Mouse (Mus musculus): ENCODE measurements around the gene D430041D05Rik. TPM values are rescaled to one million over a fixed set of nuclear protein-coding genes. Genes with fewer than 3 reads are reported as not detected.

D430041D05Rik gene
- polyA plus RNA-seq, 1 experiment from 2014 or later = 5.7 TPM

DNA sequence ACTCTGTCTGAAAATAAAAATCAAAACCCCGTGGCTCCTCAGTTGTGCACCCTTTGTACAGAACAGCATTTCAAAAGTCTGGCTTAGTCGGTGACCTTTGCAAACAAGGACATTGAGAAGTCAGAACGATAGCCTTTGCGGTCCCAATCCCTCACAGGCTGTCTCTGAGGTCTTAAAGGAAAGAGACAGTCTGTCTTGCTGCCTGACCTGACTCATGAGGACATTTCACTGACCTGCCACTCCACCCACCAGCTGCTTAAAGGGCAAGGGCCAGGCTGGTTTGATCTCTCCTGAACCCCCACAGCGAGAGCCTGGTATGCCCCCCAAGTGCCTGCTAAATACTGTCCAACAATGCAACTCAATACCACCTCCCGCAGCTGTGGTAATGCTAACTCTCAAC is 6.8 kb downstream of the D430041D05Rik start:
- no peak overlapping the region for H3K9ac ChIP-seq
- no peak overlapping the region for H3K27ac ChIP-seq (replicated peaks)
- no peaks in the 10 kb centered on the region for H3K9me3 ChIP-seq
- H3K27me3 ChIP-seq = peaks cover 16% of the 10 kb centered on the region
- H3K4me3 ChIP-seq = no peak overlapping the region
- no peak overlapping the region for H3K4me2 ChIP-seq
- H3K4me1 ChIP-seq (replicated peaks) = peaks cover 33% of the 10 kb centered on the region
- no peaks in the 10 kb centered on the region for H3K36me3 ChIP-seq
- WGBS = 86% methylated on average over 6 of the region's 6 CpGs
- no peak for ATAC-seq (ENCODE audit: low read depth)

DNA sequence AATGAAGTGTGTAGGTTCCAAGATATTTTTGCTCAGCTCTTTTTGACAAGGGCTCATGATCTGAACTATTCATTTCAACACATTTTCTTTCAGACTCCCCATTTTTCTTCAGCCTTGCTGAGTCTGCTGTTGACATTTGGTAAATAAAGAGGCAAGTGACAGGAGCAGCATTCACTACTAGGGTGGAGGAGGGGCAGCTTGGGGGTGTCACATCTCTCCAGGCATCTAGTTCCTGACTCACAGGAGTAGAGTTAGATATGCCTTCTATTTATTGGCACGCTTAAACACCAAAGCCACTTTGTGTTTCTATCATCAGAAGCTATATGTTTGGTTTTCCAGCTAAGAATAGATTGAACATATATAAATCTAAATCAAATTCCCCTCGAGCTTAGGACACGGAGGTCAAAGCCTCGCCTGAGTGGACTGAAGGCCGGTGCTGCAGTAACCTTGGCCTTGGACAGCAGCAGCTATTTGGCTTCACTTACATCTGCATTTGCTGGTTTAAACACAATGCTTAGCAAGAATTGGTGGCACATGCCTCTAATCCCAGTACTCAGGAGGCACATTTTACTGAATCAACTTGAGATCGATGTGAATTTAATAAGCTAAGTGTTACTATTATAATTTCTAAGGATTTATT is 12.0 kb downstream of the D430041D05Rik start:
- no peaks in the 10 kb centered on the region for H3K27me3 ChIP-seq
- WGBS = 85% methylated on average over 6 of the region's 6 CpGs
- H3K4me3 ChIP-seq = no peak overlapping the region
- H3K4me1 ChIP-seq (replicated peaks) = peaks cover 10% of the 10 kb centered on the region
- no peak overlapping the region for H3K27ac ChIP-seq (replicated peaks)
- H3K9me3 ChIP-seq = no peaks in the 10 kb centered on the region
- no peak overlapping the region for H3K9ac ChIP-seq
- H3K36me3 ChIP-seq = no peaks in the 10 kb centered on the region
- ATAC-seq (ENCODE audit: low read depth) = no peak
- no peak overlapping the region for H3K4me2 ChIP-seq

DNA sequence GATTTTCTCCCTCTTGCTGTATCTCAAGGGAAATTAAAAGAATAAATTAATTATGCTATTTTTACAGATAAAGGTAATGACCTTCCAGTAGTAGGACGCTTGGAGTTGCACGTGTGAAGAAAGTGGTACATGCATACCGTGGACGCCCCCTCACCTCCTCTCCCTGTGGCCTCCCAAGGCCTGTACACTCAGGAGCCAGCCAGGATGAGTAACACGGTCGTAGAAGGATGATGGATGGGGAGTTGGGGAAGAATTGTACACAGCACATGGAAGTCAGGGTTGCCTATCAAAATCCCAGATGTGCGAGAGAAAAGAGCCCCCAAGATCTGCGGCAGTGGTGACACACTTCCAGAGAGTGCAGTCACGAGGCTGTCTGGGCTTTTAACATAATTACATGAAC is 14.9 kb downstream of the D430041D05Rik start:
- H3K4me2 ChIP-seq = no peak overlapping the region
- no peak overlapping the region for H3K4me3 ChIP-seq
- WGBS = 81% methylated on average over 9 of the region's 9 CpGs
- peaks cover 10% of the 10 kb centered on the region for H3K4me1 ChIP-seq (replicated peaks)
- H3K27me3 ChIP-seq = no peaks in the 10 kb centered on the region
- H3K9me3 ChIP-seq = no peaks in the 10 kb centered on the region
- no peak overlapping the region for H3K27ac ChIP-seq (replicated peaks)
- no peaks in the 10 kb centered on the region for H3K36me3 ChIP-seq
- no peak overlapping the region for H3K9ac ChIP-seq
- ATAC-seq (ENCODE audit: low read depth) = no peak

DNA sequence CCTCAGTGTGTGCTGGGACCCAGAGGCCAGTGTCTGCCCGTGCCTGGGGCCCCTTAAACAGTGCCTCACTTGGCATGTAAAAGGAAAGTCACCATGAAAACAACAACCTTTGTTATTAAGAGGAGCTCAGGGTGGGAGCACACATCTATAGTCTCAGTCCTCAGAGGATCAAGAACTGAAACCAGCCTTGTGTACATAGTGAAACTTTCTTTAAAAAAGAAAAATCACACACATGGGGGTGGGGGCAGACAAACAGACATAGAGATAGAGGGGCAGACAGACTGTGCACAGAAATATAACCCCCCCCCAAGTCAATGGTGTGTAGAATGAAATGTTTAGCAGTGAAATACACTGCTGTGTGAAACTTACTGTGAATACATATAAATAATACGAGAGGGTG is 16.0 kb downstream of the D430041D05Rik start:
- no peak overlapping the region for H3K9ac ChIP-seq
- H3K27ac ChIP-seq (replicated peaks) = no peak overlapping the region
- no peaks in the 10 kb centered on the region for H3K9me3 ChIP-seq
- H3K4me1 ChIP-seq (replicated peaks) = peaks cover 10% of the 10 kb centered on the region
- no peak overlapping the region for H3K4me2 ChIP-seq
- H3K4me3 ChIP-seq = no peak overlapping the region
- 52% methylated on average over 2 of the region's 2 CpGs for WGBS
- H3K27me3 ChIP-seq = no peaks in the 10 kb centered on the region
- H3K36me3 ChIP-seq = no peaks in the 10 kb centered on the region
- ATAC-seq (ENCODE audit: low read depth) = no peak

DNA sequence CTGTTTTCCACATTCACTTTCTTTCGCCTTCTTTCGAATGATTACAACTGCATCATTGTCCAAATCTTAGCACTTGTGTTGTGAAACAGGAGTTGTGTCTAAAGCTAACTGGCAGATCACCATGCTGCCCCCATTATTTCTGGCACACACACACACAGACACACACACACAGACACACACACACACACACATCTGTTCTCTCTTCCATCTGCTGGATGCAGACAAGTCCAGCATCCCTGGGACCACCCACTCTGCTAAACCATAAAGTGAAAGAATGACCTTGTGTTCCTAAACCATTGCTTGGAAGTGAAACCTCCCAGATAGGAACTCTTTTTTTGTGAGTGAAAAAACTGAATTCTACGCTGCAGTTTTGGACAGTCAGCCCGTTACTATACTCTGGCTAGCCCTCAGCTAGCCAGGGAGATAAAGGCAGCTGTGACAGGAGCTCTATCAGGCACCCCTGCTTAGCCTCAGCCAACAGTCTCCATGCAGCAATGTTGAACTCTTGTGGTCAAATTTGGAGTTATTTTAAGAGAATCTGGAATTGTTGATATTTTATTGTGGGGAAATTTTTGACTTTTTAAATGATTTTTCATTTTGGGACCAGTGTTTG is 18.0 kb downstream of the D430041D05Rik start:
- H3K9me3 ChIP-seq = no peaks in the 10 kb centered on the region
- no peaks in the 10 kb centered on the region for H3K36me3 ChIP-seq
- H3K27me3 ChIP-seq = no peaks in the 10 kb centered on the region
- 65% methylated on average over 4 of the region's 4 CpGs for WGBS
- H3K4me3 ChIP-seq = no peak overlapping the region
- ATAC-seq (ENCODE audit: low read depth) = no peak
- no peak overlapping the region for H3K27ac ChIP-seq (replicated peaks)
- H3K9ac ChIP-seq = no peak overlapping the region
- peaks cover 10% of the 10 kb centered on the region for H3K4me1 ChIP-seq (replicated peaks)
- no peak overlapping the region for H3K4me2 ChIP-seq

DNA sequence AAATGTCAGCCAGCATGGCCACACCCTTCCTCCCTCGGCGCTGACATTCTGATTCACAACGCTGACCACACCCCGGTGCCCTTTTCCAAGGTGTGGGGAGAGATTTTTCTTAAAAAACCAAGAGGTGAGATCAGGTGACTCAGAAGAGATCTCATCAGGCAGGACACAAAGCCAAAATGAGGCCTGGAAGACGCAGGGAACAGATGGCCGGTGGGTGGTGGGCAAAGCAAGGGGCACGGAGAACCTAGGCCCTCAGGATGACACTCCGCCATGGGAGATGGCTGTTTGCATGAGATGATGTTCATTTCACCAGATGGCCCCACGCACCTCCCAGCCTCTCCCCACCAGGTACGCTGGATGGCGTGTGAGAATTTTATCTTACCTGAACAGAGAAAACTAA is 21.6 kb downstream of the D430041D05Rik start:
- H3K4me1 ChIP-seq (replicated peaks) = peaks cover under 1% of the 10 kb centered on the region; the same call in 1 of the 2 replicates
- no peaks in the 10 kb centered on the region for H3K27me3 ChIP-seq
- H3K9me3 ChIP-seq = no peaks in the 10 kb centered on the region
- no peak overlapping the region for H3K4me3 ChIP-seq
- 92% methylated on average over 11 of the region's 11 CpGs for WGBS
- ATAC-seq (ENCODE audit: low read depth) = no peak
- no peaks in the 10 kb centered on the region for H3K36me3 ChIP-seq
- no peak overlapping the region for H3K27ac ChIP-seq (replicated peaks)
- no peak overlapping the region for H3K4me2 ChIP-seq
- no peak overlapping the region for H3K9ac ChIP-seq

DNA sequence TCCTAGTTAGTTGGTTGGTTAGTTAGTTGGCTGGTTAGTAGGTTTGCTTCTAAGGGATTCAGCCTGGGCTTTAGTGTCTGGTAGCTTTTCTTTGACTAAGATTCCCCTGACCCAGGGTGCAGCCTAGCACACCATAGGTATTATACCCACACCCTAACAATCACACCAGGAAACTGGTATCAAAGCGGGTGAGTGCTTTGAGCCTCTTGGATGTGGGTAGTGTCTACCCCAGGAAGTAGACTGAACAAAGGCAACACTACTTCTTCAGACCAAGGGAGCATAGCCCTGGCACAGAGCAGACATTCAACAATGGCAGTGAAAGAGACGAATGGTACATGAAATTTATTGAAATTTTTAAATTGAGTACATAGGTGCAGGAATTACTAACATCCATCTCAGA is 24.9 kb downstream of the D430041D05Rik start:
- Histone ChIP-seq H3K4me3 (no peak overlapping the region), H3K9me3 (no peaks in the 10 kb centered on the region), H3K27me3 (no peaks in the 10 kb centered on the region), H3K4me1 (replicated peaks) (no peaks in the 10 kb centered on the region), H3K36me3 (no peaks in the 10 kb centered on the region), H3K4me2 (no peak overlapping the region), H3K9ac (no peak overlapping the region), H3K27ac (replicated peaks) (no peak overlapping the region)
- no peak for ATAC-seq (ENCODE audit: low read depth)
- 76% methylated on average over 2 of the region's 2 CpGs for WGBS

DNA sequence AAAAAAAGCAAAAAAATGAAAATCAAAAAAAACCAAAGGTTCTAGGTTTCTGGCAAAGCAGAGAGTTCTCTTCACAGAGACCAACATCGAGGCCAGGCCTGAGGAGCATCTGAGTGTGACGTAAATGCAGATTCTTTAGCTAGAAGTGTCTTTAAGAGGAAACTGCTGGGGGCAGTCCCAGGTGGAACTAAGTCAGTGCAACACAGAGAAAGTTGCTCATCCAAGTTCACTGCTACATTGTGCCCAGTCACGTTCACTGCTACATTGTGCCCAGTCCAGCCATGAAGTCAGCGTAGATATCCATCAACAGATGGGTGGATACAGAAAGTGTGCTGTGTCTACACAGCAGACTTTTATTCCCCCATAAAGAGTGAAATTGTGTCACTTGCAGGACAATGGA is 27.2 kb downstream of the D430041D05Rik start:
- Histone ChIP-seq H3K9me3 (no peaks in the 10 kb centered on the region), H3K27ac (replicated peaks) (no peak overlapping the region), H3K27me3 (no peaks in the 10 kb centered on the region), H3K4me2 (no peak overlapping the region), H3K9ac (no peak overlapping the region), H3K4me3 (no peak overlapping the region), H3K4me1 (replicated peaks) (peaks cover 12% of the 10 kb centered on the region), H3K36me3 (no peaks in the 10 kb centered on the region)
- WGBS = 88% methylated on average over 4 of the region's 4 CpGs
- ATAC-seq (ENCODE audit: low read depth) = no peak

DNA sequence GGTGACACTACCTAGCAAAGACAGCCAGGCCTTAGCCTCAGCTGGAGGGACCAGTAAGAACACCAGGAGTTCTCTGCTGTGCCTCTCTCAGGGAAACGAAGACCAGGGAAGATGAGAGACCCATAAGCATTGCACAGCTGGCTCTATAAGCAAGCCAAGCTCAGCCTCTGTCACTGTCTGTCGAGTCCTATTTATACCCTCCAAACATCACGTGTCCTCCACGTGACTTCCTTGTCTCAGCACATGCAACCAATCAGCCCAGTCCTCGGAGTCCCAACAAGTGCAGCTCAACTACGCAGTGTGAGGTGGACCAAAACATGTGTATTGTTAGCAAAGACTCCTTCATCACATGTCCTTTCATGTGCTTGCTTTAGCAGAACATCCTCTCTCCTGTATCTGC is 28.0 kb downstream of the D430041D05Rik start:
- WGBS = 91% methylated on average over 6 of the region's 6 CpGs
- H3K36me3 ChIP-seq = no peaks in the 10 kb centered on the region
- H3K9ac ChIP-seq = no peak overlapping the region
- H3K27ac ChIP-seq (replicated peaks) = no peak overlapping the region
- H3K4me3 ChIP-seq = no peak overlapping the region
- H3K4me1 ChIP-seq (replicated peaks) = peaks cover 12% of the 10 kb centered on the region
- ATAC-seq (ENCODE audit: low read depth) = no peak
- no peak overlapping the region for H3K4me2 ChIP-seq
- H3K27me3 ChIP-seq = no peaks in the 10 kb centered on the region
- no peaks in the 10 kb centered on the region for H3K9me3 ChIP-seq

DNA sequence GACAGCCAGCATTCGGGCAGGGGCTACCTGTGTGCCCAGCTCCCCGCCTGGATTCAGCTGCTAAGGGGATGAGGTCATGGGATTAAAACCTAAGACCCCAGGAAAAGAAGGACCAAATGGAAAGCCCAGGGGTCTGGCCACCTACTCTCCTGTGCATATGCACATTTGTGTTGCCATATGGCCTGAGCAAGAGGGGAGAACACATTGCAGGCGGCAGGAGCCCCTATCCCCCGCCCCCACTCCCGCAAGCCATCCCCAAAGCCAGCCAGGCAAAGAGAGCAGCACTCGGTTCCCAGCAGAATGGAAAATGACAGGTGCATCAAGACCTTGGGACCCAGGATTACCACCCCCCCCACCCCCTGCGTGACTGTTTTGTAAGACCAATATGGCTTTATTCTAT is 31.5 kb downstream of the D430041D05Rik start:
- Histone ChIP-seq H3K4me2 (no peak overlapping the region), H3K36me3 (no peaks in the 10 kb centered on the region), H3K27ac (replicated peaks) (peak overlapping the region; percentile 33; the same call in 1 of the 2 replicates), H3K27me3 (no peaks in the 10 kb centered on the region), H3K9me3 (no peaks in the 10 kb centered on the region), H3K4me1 (replicated peaks) (peaks cover 12% of the 10 kb centered on the region), H3K9ac (no peak overlapping the region), H3K4me3 (no peak overlapping the region)
- WGBS = 36% methylated on average over 7 of the region's 7 CpGs
- peak; percentile 55; the same call in 1 of the 2 replicates for ATAC-seq (ENCODE audit: low read depth)

DNA sequence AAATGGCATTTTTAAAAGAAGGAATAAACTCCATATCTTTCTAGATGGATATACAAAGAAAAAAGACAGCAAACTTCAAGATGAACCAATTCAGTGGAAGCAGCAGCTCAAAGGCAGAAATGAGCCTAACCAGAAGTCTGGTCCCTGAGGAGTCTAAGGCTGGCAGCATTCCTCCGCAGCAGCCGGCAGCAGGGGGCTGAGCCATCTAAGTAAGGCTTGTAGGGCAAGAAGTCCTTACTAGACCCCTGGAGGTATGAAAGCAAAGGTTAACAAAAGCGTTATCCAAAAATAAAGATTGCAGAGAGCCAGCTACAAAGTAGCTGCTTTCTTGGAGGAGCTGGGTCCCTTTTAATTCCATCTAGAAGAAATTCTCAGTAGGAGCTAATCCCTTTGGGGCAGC is 32.0 kb downstream of the D430041D05Rik start:
- Histone ChIP-seq H3K4me3 (no peak overlapping the region), H3K9ac (no peak overlapping the region), H3K27ac (replicated peaks) (no peak overlapping the region), H3K27me3 (no peaks in the 10 kb centered on the region), H3K36me3 (no peaks in the 10 kb centered on the region), H3K9me3 (no peaks in the 10 kb centered on the region), H3K4me2 (no peak overlapping the region), H3K4me1 (replicated peaks) (peaks cover 12% of the 10 kb centered on the region)
- 11% methylated on average over 3 of the region's 3 CpGs for WGBS
- no peak for ATAC-seq (ENCODE audit: low read depth)

DNA sequence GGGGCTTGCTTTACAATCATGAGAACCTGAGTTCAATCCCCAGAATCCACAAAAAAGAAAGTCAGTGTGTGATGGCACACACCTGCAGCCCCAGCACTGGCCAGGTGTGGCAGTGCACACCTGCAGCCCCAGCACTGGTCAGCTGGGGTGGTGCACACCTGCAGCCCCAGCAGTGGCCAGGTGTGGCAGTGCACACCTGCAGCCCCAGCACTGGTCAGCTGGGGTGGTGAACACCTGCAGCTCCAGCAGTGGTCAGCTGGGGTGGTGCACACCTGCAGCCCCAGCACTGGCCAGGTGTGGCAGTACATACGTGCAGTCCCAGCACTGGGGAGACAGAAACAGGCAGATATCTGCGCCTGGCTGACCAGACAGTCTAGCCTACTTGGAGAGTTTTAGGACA is 32.8 kb downstream of the D430041D05Rik start:
- Histone ChIP-seq H3K4me2 (no peak overlapping the region), H3K4me1 (replicated peaks) (peaks cover 12% of the 10 kb centered on the region), H3K27ac (replicated peaks) (no peak overlapping the region), H3K9me3 (no peaks in the 10 kb centered on the region), H3K4me3 (no peak overlapping the region), H3K9ac (no peak overlapping the region), H3K27me3 (no peaks in the 10 kb centered on the region), H3K36me3 (no peaks in the 10 kb centered on the region)
- 68% methylated on average over 2 of the region's 2 CpGs for WGBS
- 0 out of 2 replicates have a peak, but pooled peaks have one; percentile 40 for ATAC-seq (ENCODE audit: low read depth)

DNA sequence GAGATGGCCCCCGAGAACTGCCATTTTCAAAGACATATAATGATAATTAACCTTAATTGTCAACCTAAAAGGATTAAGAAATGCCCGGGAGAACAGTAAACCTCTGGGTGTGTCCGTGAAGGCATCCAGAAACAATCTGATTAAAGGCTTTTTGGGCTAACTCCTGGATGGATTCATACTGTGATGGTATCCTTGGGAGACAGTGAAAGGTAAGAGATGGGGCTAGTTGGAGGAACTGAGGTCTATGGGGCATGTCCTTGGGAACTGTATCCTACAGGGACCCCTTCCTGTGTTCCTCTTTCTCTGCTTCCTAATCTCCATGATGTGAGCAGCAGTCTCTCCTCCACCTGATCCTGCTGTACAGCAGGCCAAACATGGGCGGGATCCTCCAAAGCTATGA is 38.7 kb downstream of the D430041D05Rik start:
- no peak for ATAC-seq (ENCODE audit: low read depth)
- Histone ChIP-seq H3K27ac (replicated peaks) (no peak overlapping the region), H3K4me1 (replicated peaks) (peaks cover 17% of the 10 kb centered on the region), H3K9me3 (no peaks in the 10 kb centered on the region), H3K36me3 (no peaks in the 10 kb centered on the region), H3K4me2 (no peak overlapping the region), H3K27me3 (no peaks in the 10 kb centered on the region), H3K4me3 (no peak overlapping the region), H3K9ac (no peak overlapping the region)
- 62% methylated on average over 4 of the region's 4 CpGs for WGBS

Measured in neural tube, embryonic 13.5 days (tissue).